Mouse (Mus musculus): ENCODE measurements around the gene Slc47a1. TPM values are rescaled to one million over a fixed set of nuclear protein-coding genes. Genes with fewer than 3 reads are reported as not detected.

Gene Slc47a1
- polyA plus RNA-seq, 1 experiment from 2014 or later: 9.1 TPM

- Histone ChIP-seq H3K9me3 (ENCODE audit: control insufficient read depth, low read length) (0 out of 2 replicates have a peak, but pooled peaks cover 5% of the 10 kb centered on the region), H3K4me2 (replicated peaks; ENCODE audit: low read depth, low read length) (no peak overlapping the region), H3K27me3 (ENCODE audit: control insufficient read depth, insufficient read depth, low read length) (no peaks in the 10 kb centered on the region), H3K4me3 (ENCODE audit: low read length) (no peak overlapping the region), H3K9ac (ENCODE audit: low read depth, low read length) (no peak overlapping the region), H3K4me1 (ENCODE audit: control insufficient read depth, insufficient read depth, low read length) (no peaks in the 10 kb centered on the region), H3K36me3 (ENCODE audit: control insufficient read depth, insufficient read depth, low read length) (no peaks in the 10 kb centered on the region), H3K27ac (ENCODE audit: low read depth, low read length) (no peak overlapping the region)
- 62% methylated on average over 6 of the region's 6 CpGs for WGBS
- no peak for ATAC-seq (ENCODE audit: low FRiP score, low TSS enrichment)
Measured at GRCm38 (mm10) chr11:61388012-61388411, 9.9 kb upstream of the Slc47a1 start.

- H3K9me3 ChIP-seq (ENCODE audit: control insufficient read depth, low read length): 0 out of 2 replicates have a peak, but pooled peaks cover 5% of the 10 kb centered on the region
- H3K4me1 ChIP-seq (ENCODE audit: control insufficient read depth, insufficient read depth, low read length): no peaks in the 10 kb centered on the region
- no peak overlapping the region for H3K9ac ChIP-seq (ENCODE audit: low read depth, low read length)
- no peak overlapping the region for H3K4me3 ChIP-seq (ENCODE audit: low read length)
- WGBS: 61% methylated on average over 6 of the region's 6 CpGs
- no peak for ATAC-seq (ENCODE audit: low FRiP score, low TSS enrichment)
- no peak overlapping the region for H3K4me2 ChIP-seq (replicated peaks; ENCODE audit: low read depth, low read length)
- H3K27ac ChIP-seq (ENCODE audit: low read depth, low read length): no peak overlapping the region
- H3K27me3 ChIP-seq (ENCODE audit: control insufficient read depth, insufficient read depth, low read length): no peaks in the 10 kb centered on the region
- no peaks in the 10 kb centered on the region for H3K36me3 ChIP-seq (ENCODE audit: control insufficient read depth, insufficient read depth, low read length)
Measured at GRCm38 (mm10) chr11:61387233-61387632, 9.1 kb upstream of the Slc47a1 start.

GRCm38 (mm10) chr11:61385725-61386124, 7.6 kb upstream of the Slc47a1 start:
- no peaks in the 10 kb centered on the region for H3K4me1 ChIP-seq (ENCODE audit: control insufficient read depth, insufficient read depth, low read length)
- 77% methylated on average over 4 of the region's 4 CpGs for WGBS

GRCm38 (mm10) chr11:61381272-61381671, 3.1 kb upstream of the Slc47a1 start:
- Histone ChIP-seq H3K9ac (ENCODE audit: low read depth, low read length) (no peak overlapping the region), H3K9me3 (ENCODE audit: control insufficient read depth, low read length) (no peaks in the 10 kb centered on the region), H3K4me1 (ENCODE audit: control insufficient read depth, insufficient read depth, low read length) (no peaks in the 10 kb centered on the region), H3K4me3 (ENCODE audit: low read length) (no peak overlapping the region), H3K27me3 (ENCODE audit: control insufficient read depth, insufficient read depth, low read length) (peaks cover 25% of the 10 kb centered on the region), H3K36me3 (ENCODE audit: control insufficient read depth, insufficient read depth, low read length) (no peaks in the 10 kb centered on the region), H3K4me2 (replicated peaks; ENCODE audit: low read depth, low read length) (no peak overlapping the region), H3K27ac (ENCODE audit: low read depth, low read length) (no peak overlapping the region)
- WGBS: 95% methylated on average over 1 of the region's 1 CpGs
- no peak for ATAC-seq (ENCODE audit: low FRiP score, low TSS enrichment)

More at GRCm38 (mm10) chr11:61385725-61386124, 7.6 kb upstream of the Slc47a1 start:
- Histone ChIP-seq H3K4me2 (replicated peaks; ENCODE audit: low read depth, low read length) (no peak overlapping the region), H3K36me3 (ENCODE audit: control insufficient read depth, insufficient read depth, low read length) (no peaks in the 10 kb centered on the region), H3K27me3 (ENCODE audit: control insufficient read depth, insufficient read depth, low read length) (no peaks in the 10 kb centered on the region), H3K9ac (ENCODE audit: low read depth, low read length) (no peak overlapping the region), H3K4me3 (ENCODE audit: low read length) (no peak overlapping the region), H3K27ac (ENCODE audit: low read depth, low read length) (no peak overlapping the region), H3K9me3 (ENCODE audit: control insufficient read depth, low read length) (no peaks in the 10 kb centered on the region)
- no peak for ATAC-seq (ENCODE audit: low FRiP score, low TSS enrichment)

- no peak for ATAC-seq (ENCODE audit: low FRiP score, low TSS enrichment)
- H3K36me3 ChIP-seq (ENCODE audit: control insufficient read depth, insufficient read depth, low read length): no peaks in the 10 kb centered on the region
- H3K4me3 ChIP-seq (ENCODE audit: low read length): no peak overlapping the region
- H3K4me2 ChIP-seq (replicated peaks; ENCODE audit: low read depth, low read length): no peak overlapping the region
- H3K27ac ChIP-seq (ENCODE audit: low read depth, low read length): no peak overlapping the region
- no peak overlapping the region for H3K9ac ChIP-seq (ENCODE audit: low read depth, low read length)
- no peaks in the 10 kb centered on the region for H3K4me1 ChIP-seq (ENCODE audit: control insufficient read depth, insufficient read depth, low read length)
- WGBS: 75% methylated on average over 4 of the region's 4 CpGs
- no peaks in the 10 kb centered on the region for H3K9me3 ChIP-seq (ENCODE audit: control insufficient read depth, low read length)
- peaks cover 27% of the 10 kb centered on the region for H3K27me3 ChIP-seq (ENCODE audit: control insufficient read depth, insufficient read depth, low read length)
Measured at GRCm38 (mm10) chr11:61378651-61379050, 506 bp upstream of the Slc47a1 start.

GRCm38 (mm10) chr11:61368668-61369067, 9.5 kb downstream of the Slc47a1 start:
- H3K4me3 ChIP-seq (ENCODE audit: low read length): no peak overlapping the region
- no peak overlapping the region for H3K27ac ChIP-seq (ENCODE audit: low read depth, low read length)
- no peaks in the 10 kb centered on the region for H3K4me1 ChIP-seq (ENCODE audit: control insufficient read depth, insufficient read depth, low read length)
- WGBS: 94% methylated on average over 2 of the region's 2 CpGs
- H3K4me2 ChIP-seq (replicated peaks; ENCODE audit: low read depth, low read length): no peak overlapping the region
- no peaks in the 10 kb centered on the region for H3K9me3 ChIP-seq (ENCODE audit: control insufficient read depth, low read length)
- no peak for ATAC-seq (ENCODE audit: low FRiP score, low TSS enrichment)
- H3K9ac ChIP-seq (ENCODE audit: low read depth, low read length): no peak overlapping the region
- H3K36me3 ChIP-seq (ENCODE audit: control insufficient read depth, insufficient read depth, low read length): no peaks in the 10 kb centered on the region
- H3K27me3 ChIP-seq (ENCODE audit: control insufficient read depth, insufficient read depth, low read length): no peaks in the 10 kb centered on the region

GRCm38 (mm10) chr11:61366517-61367273, 11.4 kb downstream of the Slc47a1 start:
- no peaks in the 10 kb centered on the region for H3K27me3 ChIP-seq (ENCODE audit: control insufficient read depth, insufficient read depth, low read length)
- 60% methylated on average over 9 of the region's 9 CpGs for WGBS
- no peak overlapping the region for H3K4me3 ChIP-seq (ENCODE audit: low read length)
- H3K36me3 ChIP-seq (ENCODE audit: control insufficient read depth, insufficient read depth, low read length): no peaks in the 10 kb centered on the region
- H3K9ac ChIP-seq (ENCODE audit: low read depth, low read length): no peak overlapping the region
- H3K9me3 ChIP-seq (ENCODE audit: control insufficient read depth, low read length): no peaks in the 10 kb centered on the region
- no peaks in the 10 kb centered on the region for H3K4me1 ChIP-seq (ENCODE audit: control insufficient read depth, insufficient read depth, low read length)
- no peak overlapping the region for H3K27ac ChIP-seq (ENCODE audit: low read depth, low read length)
- H3K4me2 ChIP-seq (replicated peaks; ENCODE audit: low read depth, low read length): no peak overlapping the region
- ATAC-seq (ENCODE audit: low FRiP score, low TSS enrichment): peak; percentile 72; the same call in 1 of the 2 replicates

- Histone ChIP-seq H3K36me3 (ENCODE audit: control insufficient read depth, insufficient read depth, low read length) (no peaks in the 10 kb centered on the region), H3K4me2 (replicated peaks; ENCODE audit: low read depth, low read length) (no peak overlapping the region), H3K4me3 (ENCODE audit: low read length) (no peak overlapping the region), H3K4me1 (ENCODE audit: control insufficient read depth, insufficient read depth, low read length) (no peaks in the 10 kb centered on the region), H3K9me3 (ENCODE audit: control insufficient read depth, low read length) (no peaks in the 10 kb centered on the region), H3K9ac (ENCODE audit: low read depth, low read length) (no peak overlapping the region), H3K27me3 (ENCODE audit: control insufficient read depth, insufficient read depth, low read length) (no peaks in the 10 kb centered on the region), H3K27ac (ENCODE audit: low read depth, low read length) (no peak overlapping the region)
- WGBS: 52% methylated on average over 3 of the region's 3 CpGs
- no peak for ATAC-seq (ENCODE audit: low FRiP score, low TSS enrichment)
Measured at GRCm38 (mm10) chr11:61365938-61366337, 12.2 kb downstream of the Slc47a1 start.

GRCm38 (mm10) chr11:61364096-61364495, 14.0 kb downstream of the Slc47a1 start:
- Histone ChIP-seq H3K36me3 (ENCODE audit: control insufficient read depth, insufficient read depth, low read length) (no peaks in the 10 kb centered on the region), H3K9me3 (ENCODE audit: control insufficient read depth, low read length) (no peaks in the 10 kb centered on the region), H3K27ac (ENCODE audit: low read depth, low read length) (no peak overlapping the region), H3K4me3 (ENCODE audit: low read length) (no peak overlapping the region), H3K27me3 (ENCODE audit: control insufficient read depth, insufficient read depth, low read length) (no peaks in the 10 kb centered on the region), H3K9ac (ENCODE audit: low read depth, low read length) (no peak overlapping the region), H3K4me2 (replicated peaks; ENCODE audit: low read depth, low read length) (no peak overlapping the region), H3K4me1 (ENCODE audit: control insufficient read depth, insufficient read depth, low read length) (no peaks in the 10 kb centered on the region)
- no peak for ATAC-seq (ENCODE audit: low FRiP score, low TSS enrichment)
- WGBS: 89% methylated on average over 6 of the region's 6 CpGs

Data from kidney, embryonic 14.5 days (tissue).